In genomic region chr17:45802439-45802838, GRCm38 (mm10) we compare ENCODE assay signal across 20 mouse cellular contexts.
A peak's percentile ranks its signal among the peaks of the same experiment; 100 is the strongest.
DNase-seq lines count a peak whose midpoint lies in the region; ATAC-seq lines count a peak whose summit lies in the region.
"Had no signal": no experiment of that assay in that cellular context is flagged by ENCODE, and none has a peak within 500 bp of the region (broad histone marks: within the 10 kb centered on the region; RNA-seq: fewer than 3 reads in every experiment).

No protein-coding gene starts in this region.

- peaks cover 3% of the 10 kb centered on the region for H3K9me3 ChIP-seq in heart, embryonic 10.5 days
- H3K9me3 ChIP-seq in heart, embryonic 12.5 days (replicated peaks): peaks cover 6% of the 10 kb centered on the region
- peaks cover 5% of the 10 kb centered on the region; the same call in 1 of the 2 replicates for H3K9me3 ChIP-seq in heart, embryonic 14.5 days (ENCODE audit: control insufficient read depth, low read length)
- peaks cover 7% of the 10 kb centered on the region; the same call in 1 of the 2 replicates for H3K9me3 ChIP-seq in forebrain, embryonic 13.5 days (replicated peaks)
- H3K9me3 ChIP-seq: hindbrain, embryonic 15.5 days had no signal

- DNase-seq in heart, embryonic 10.5 days (ENCODE audit: low spot score): peak; percentile 85
- no peak for DNase-seq in heart, adult 8-10 months (ENCODE audit: low spot score)
- peak; percentile 57 to 59 for DNase-seq in heart, postnatal 10 days
- DNase-seq in adrenal gland, postnatal 10 days: no peak
- DNase-seq: adrenal gland, postnatal 25 days; cerebellum, adult 18-20 months; cerebellum, adult 9-11 months; gastrocnemius, adult 2 months; gastrocnemius, postnatal 25 days; kidney, adult 2 months had no signal

- H3K4me3 ChIP-seq in heart, embryonic 10.5 days: no peak overlapping the region
- H3K4me3 ChIP-seq in heart, embryonic 12.5 days: no peak overlapping the region
- H3K4me3 ChIP-seq in heart, embryonic 14.5 days (ENCODE audit: control insufficient read depth in 1 of 2, insufficient read depth in 1 of 2, low read depth in 1 of 2, low read length in 2 of 2): no peak overlapping the region
- no peak overlapping the region for H3K4me3 ChIP-seq in forebrain, embryonic 13.5 days
- H3K4me3 ChIP-seq: embryonic facial prominence, embryonic 10.5 days; gastrocnemius, adult 2 months; hindbrain, embryonic 10.5 days; hindbrain, embryonic 15.5 days had no signal

- ATAC-seq in heart, embryonic 12.5 days (ENCODE audit: insufficient number of reproducible peaks, low FRiP score): peak; percentile 62; the same call in 1 of the 2 replicates
- ATAC-seq in heart, embryonic 14.5 days (ENCODE audit: insufficient number of reproducible peaks, insufficient read depth, low FRiP score, low read depth): peak; percentile 71
- ATAC-seq in forebrain, embryonic 13.5 days: no peak
- ATAC-seq: activated CD4-positive, CD25-positive, alpha-beta regulatory T cell, adult 4 months; forebrain, embryonic 14.5 days; intestine, embryonic 16.5 days; Patski had no signal

- H3K9ac ChIP-seq in heart, embryonic 12.5 days: no peak overlapping the region
- H3K9ac ChIP-seq in heart, embryonic 14.5 days (ENCODE audit: low read length): no peak overlapping the region
- no peak overlapping the region for H3K9ac ChIP-seq in forebrain, embryonic 13.5 days
- H3K9ac ChIP-seq: hindbrain, embryonic 15.5 days had no signal

- H3K27me3 ChIP-seq in heart, embryonic 10.5 days (ENCODE audit: insufficient read depth, poor library complexity, severe bottlenecking): peaks cover 72% of the 10 kb centered on the region
- peaks cover 81% of the 10 kb centered on the region for H3K27me3 ChIP-seq in heart, embryonic 12.5 days (replicated peaks)
- peaks cover 70% of the 10 kb centered on the region for H3K27me3 ChIP-seq in heart, embryonic 14.5 days (ENCODE audit: control insufficient read depth, insufficient read depth, low read length)
- peaks cover 16% of the 10 kb centered on the region for H3K27me3 ChIP-seq in forebrain, embryonic 13.5 days
- H3K27me3 ChIP-seq: Patski had no signal

- intact Hi-C loops in heart, postnatal 10 days (cut with DNase I): no loop called here

- H3K36me3 ChIP-seq in heart, embryonic 10.5 days: no peaks in the 10 kb centered on the region
- no peaks in the 10 kb centered on the region for H3K36me3 ChIP-seq in heart, embryonic 12.5 days
- no peaks in the 10 kb centered on the region for H3K36me3 ChIP-seq in heart, embryonic 14.5 days (ENCODE audit: control insufficient read depth, insufficient read depth, low read length)
- H3K36me3 ChIP-seq in forebrain, embryonic 13.5 days (ENCODE audit: poor library complexity, severe bottlenecking): no peaks in the 10 kb centered on the region
- H3K36me3 ChIP-seq: hindbrain, embryonic 10.5 days; hindbrain, embryonic 15.5 days had no signal

- H3K27ac ChIP-seq in heart, embryonic 10.5 days: no peak overlapping the region
- H3K27ac ChIP-seq in heart, embryonic 12.5 days (ENCODE audit: poor library complexity, severe bottlenecking): no peak overlapping the region
- peak overlapping the region in 1 of 2 experiments; percentile 59; a peak in 2 of 4 replicates for H3K27ac ChIP-seq in heart, embryonic 14.5 days (replicated peaks in 1 of 2; ENCODE audit: control insufficient read depth in 1 of 2, insufficient read depth in 1 of 2, low read depth in 2 of 2, low read length in 2 of 2)
- no peak overlapping the region for H3K27ac ChIP-seq in forebrain, embryonic 13.5 days
- H3K27ac ChIP-seq: gastrocnemius, adult 2 months; hindbrain, embryonic 10.5 days; hindbrain, embryonic 15.5 days had no signal

- peaks cover 52% of the 10 kb centered on the region for H3K4me1 ChIP-seq in heart, embryonic 10.5 days
- H3K4me1 ChIP-seq in heart, embryonic 12.5 days (replicated peaks): peaks cover 43% of the 10 kb centered on the region
- peaks cover 32 to 36% of the 10 kb centered on the region in 2 experiments for H3K4me1 ChIP-seq in heart, embryonic 14.5 days (ENCODE audit: control insufficient read depth in 2 of 2, insufficient read depth in 2 of 2, low read length in 2 of 2)
- peaks cover 21% of the 10 kb centered on the region for H3K4me1 ChIP-seq in forebrain, embryonic 13.5 days

- WGBS in heart, embryonic 10.5 days: 28% methylated on average over 8 of the region's 8 CpGs
- 17% methylated on average over 8 of the region's 8 CpGs for WGBS in heart, embryonic 12.5 days
- 10% methylated on average over 8 of the region's 8 CpGs for WGBS in heart, embryonic 14.5 days
- 86% methylated on average over 8 of the region's 8 CpGs for WGBS in forebrain, embryonic 13.5 days

- no peak overlapping the region; the same call in 1 of the 2 replicates for H3K4me2 ChIP-seq in heart, embryonic 12.5 days
- no peak overlapping the region for H3K4me2 ChIP-seq in heart, embryonic 14.5 days (ENCODE audit: low read length)
- H3K4me2 ChIP-seq in forebrain, embryonic 13.5 days: no peak overlapping the region
- H3K4me2 ChIP-seq: hindbrain, embryonic 15.5 days had no signal

Comparison
In these comparisons a context has a peak if more than half of its experiments do, and no peak if none do; other contexts are left out.
1. DNase-seq: peak in heart, embryonic 10.5 days (single experiment) and heart, postnatal 10 days (2 of 2); none in heart, adult 8-10 months (single experiment) and adrenal gland, postnatal 10 days (single experiment).